ENCODE assay signal across 21 mouse cellular contexts in the genomic region with DNA sequence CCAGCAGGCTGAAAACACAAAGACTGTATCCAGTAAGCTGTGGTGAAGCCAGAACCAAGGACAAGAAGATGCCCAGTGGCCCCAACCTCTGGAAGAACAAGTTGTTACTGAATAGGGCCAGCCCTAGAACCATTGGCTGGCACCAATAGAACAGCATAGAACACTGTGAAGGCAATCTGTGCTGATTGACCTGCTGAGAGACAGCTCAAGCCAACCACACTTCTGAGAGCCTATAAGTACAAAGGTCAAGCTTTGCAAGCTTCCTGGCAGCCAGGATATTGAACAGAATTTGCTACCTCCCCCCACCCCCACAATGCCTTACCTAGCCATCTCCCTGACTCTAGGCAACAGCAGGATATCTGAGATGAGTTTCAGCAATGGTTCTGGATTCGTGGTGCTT. TPM values are rescaled to one million over a fixed set of nuclear protein-coding genes. Genes with fewer than 3 reads are reported as not detected.
A peak's percentile ranks its signal among the peaks of the same experiment; 100 is the strongest.
DNase-seq lines count a peak whose midpoint lies in the region; ATAC-seq and TF ChIP-seq lines count a peak whose summit lies in the region.
"Had no signal": no experiment of that assay in that cellular context is flagged by ENCODE, and none has a peak within 500 bp of the region (broad histone marks: within the 10 kb centered on the region; RNA-seq: fewer than 3 reads in every experiment).

No protein-coding gene starts in this region.

- H3K4me2 ChIP-seq in liver, embryonic 16.5 days (ENCODE audit: low read depth, low read length): no peak overlapping the region
- no peak overlapping the region for H3K4me2 ChIP-seq in liver, embryonic 11.5 days
- H3K4me2 ChIP-seq: embryonic facial prominence, embryonic 13.5 days; embryonic facial prominence, embryonic 15.5 days; forebrain, embryonic 12.5 days had no signal

- peak; percentile 37; the same call in 1 of the 2 replicates for ATAC-seq in liver, embryonic 16.5 days (ENCODE audit: low read depth)
- ATAC-seq in liver, embryonic 11.5 days (replicated peaks; ENCODE audit: low FRiP score): no peak
- ATAC-seq: forebrain, embryonic 14.5 days; forebrain, embryonic 16.5 days had no signal

- whole genome bisulfite sequencing in liver, embryonic 16.5 days (ENCODE audit: insufficient replicate concordance): 43% methylated on average over 1 of the region's 1 CpGs
- WGBS in liver, embryonic 11.5 days: 48% methylated on average over 1 of the region's 1 CpGs

- no peaks in the 10 kb centered on the region for H3K9me3 ChIP-seq in liver, embryonic 16.5 days (replicated peaks; ENCODE audit: control insufficient read depth, low read length)
- no peaks in the 10 kb centered on the region for H3K9me3 ChIP-seq in liver, embryonic 11.5 days (ENCODE audit: control insufficient read depth, low read length)
- H3K9me3 ChIP-seq: embryonic facial prominence, embryonic 13.5 days; embryonic facial prominence, embryonic 15.5 days; forebrain, embryonic 10.5 days; forebrain, embryonic 12.5 days had no signal

- DNase-seq in layer of hippocampus, adult 2 months (ENCODE audit: low spot score in 2 of 2): no peak
- no peak for DNase-seq in layer of hippocampus, adult 11-12 months (ENCODE audit: low spot score)
- no peak for DNase-seq in liver, embryonic 11.5 days (ENCODE audit: low spot score)
- DNase-seq: adrenal gland, adult 2 months; adrenal gland, postnatal 10 days; adrenal gland, postnatal 25 days; cerebellum, adult 11 months; cerebellum, adult 18-20 months; cerebellum, adult 8-10 months; cerebellum, adult 9-11 months; cerebellum, postnatal 14 days; cerebellum, postnatal 36 days; embryo, embryonic 11 days had no signal

- no peak overlapping the region for H3K4me3 ChIP-seq in layer of hippocampus, adult 2 months
- no peak overlapping the region for H3K4me3 ChIP-seq in liver, embryonic 16.5 days (ENCODE audit: low read depth, low read length)
- H3K4me3 ChIP-seq in liver, embryonic 11.5 days (ENCODE audit: low read depth, low read length): no peak overlapping the region
- H3K4me3 ChIP-seq: embryonic facial prominence, embryonic 13.5 days; embryonic facial prominence, embryonic 15.5 days; erythroblast, embryonic 14.5 days; forebrain, embryonic 10.5 days; forebrain, embryonic 12.5 days had no signal

- H3K4me1 ChIP-seq in liver, embryonic 16.5 days (ENCODE audit: control insufficient read depth, low read depth, low read length): no peaks in the 10 kb centered on the region
- H3K4me1 ChIP-seq in liver, embryonic 11.5 days (replicated peaks; ENCODE audit: control insufficient read depth, insufficient read depth, low read length): peaks cover 3% of the 10 kb centered on the region
- H3K4me1 ChIP-seq: embryonic facial prominence, embryonic 13.5 days; forebrain, embryonic 10.5 days; forebrain, embryonic 12.5 days had no signal

- no peak for TF ChIP-seq CTCF in layer of hippocampus, adult 2 months (conservative IDR thresholded peaks at IDR 0.05)

- peak overlapping the region; percentile 23; the same call in 1 of the 2 replicates for H3K27ac ChIP-seq in layer of hippocampus, adult 2 months
- no peak overlapping the region for H3K27ac ChIP-seq in liver, embryonic 16.5 days (ENCODE audit: low read length)
- H3K27ac ChIP-seq in liver, embryonic 11.5 days (ENCODE audit: low read depth, low read length): no peak overlapping the region
- H3K27ac ChIP-seq: embryonic facial prominence, embryonic 13.5 days; embryonic facial prominence, embryonic 15.5 days; forebrain, embryonic 10.5 days; forebrain, embryonic 12.5 days had no signal

- H3K9ac ChIP-seq in liver, embryonic 16.5 days (ENCODE audit: low read depth, low read length): no peak overlapping the region
- H3K9ac ChIP-seq in liver, embryonic 11.5 days (ENCODE audit: low read depth, low read length): no peak overlapping the region
- H3K9ac ChIP-seq: embryonic facial prominence, embryonic 13.5 days; embryonic facial prominence, embryonic 15.5 days; forebrain, embryonic 12.5 days had no signal

- no peaks in the 10 kb centered on the region for H3K27me3 ChIP-seq in liver, embryonic 16.5 days (ENCODE audit: control insufficient read depth, insufficient read depth, low read depth, low read length)
- no peaks in the 10 kb centered on the region for H3K27me3 ChIP-seq in liver, embryonic 11.5 days (replicated peaks; ENCODE audit: control insufficient read depth, insufficient read depth, low read length)
- H3K27me3 ChIP-seq: embryonic facial prominence, embryonic 13.5 days; embryonic facial prominence, embryonic 15.5 days; forebrain, embryonic 12.5 days had no signal

- no peaks in the 10 kb centered on the region for H3K36me3 ChIP-seq in liver, embryonic 16.5 days (ENCODE audit: control insufficient read depth, insufficient read depth)
- no peaks in the 10 kb centered on the region for H3K36me3 ChIP-seq in liver, embryonic 11.5 days (ENCODE audit: control insufficient read depth, insufficient read depth, low read length)
- H3K36me3 ChIP-seq: embryonic facial prominence, embryonic 13.5 days; embryonic facial prominence, embryonic 15.5 days; forebrain, embryonic 10.5 days; forebrain, embryonic 12.5 days had no signal

RNA-seq across cellular contexts. Expression of gene Gm9833, which starts 35.7 kb away (rescaled TPM):
- total RNA-seq in layer of hippocampus, adult 2 months (2021): 10 to 100 TPM; 11.6 to 12.9 TPM
- 1.0 and 1.3 TPM in 2 replicates for polyA plus RNA-seq in liver, embryonic 16.5 days (2015; fragmentation: Nextera tagmentation; extraction: Ambion mirVana)
- polyA plus RNA-seq in liver, embryonic 11.5 days (2014; fragmentation: Nextera tagmentation; extraction: Ambion mirVana): 2.5 and 3.2 TPM in 2 replicates
- polyA plus RNA-seq: adrenal gland, adult 2 months had no signal
